Mouse (Mus musculus): ENCODE measurements around the gene Bcas2. TPM values are rescaled to one million over a fixed set of nuclear protein-coding genes. Genes with fewer than 3 reads are reported as not detected.

Gene Bcas2
- 32.9 and 33.2 TPM in 2 replicates for total RNA-seq (2023)

DNA sequence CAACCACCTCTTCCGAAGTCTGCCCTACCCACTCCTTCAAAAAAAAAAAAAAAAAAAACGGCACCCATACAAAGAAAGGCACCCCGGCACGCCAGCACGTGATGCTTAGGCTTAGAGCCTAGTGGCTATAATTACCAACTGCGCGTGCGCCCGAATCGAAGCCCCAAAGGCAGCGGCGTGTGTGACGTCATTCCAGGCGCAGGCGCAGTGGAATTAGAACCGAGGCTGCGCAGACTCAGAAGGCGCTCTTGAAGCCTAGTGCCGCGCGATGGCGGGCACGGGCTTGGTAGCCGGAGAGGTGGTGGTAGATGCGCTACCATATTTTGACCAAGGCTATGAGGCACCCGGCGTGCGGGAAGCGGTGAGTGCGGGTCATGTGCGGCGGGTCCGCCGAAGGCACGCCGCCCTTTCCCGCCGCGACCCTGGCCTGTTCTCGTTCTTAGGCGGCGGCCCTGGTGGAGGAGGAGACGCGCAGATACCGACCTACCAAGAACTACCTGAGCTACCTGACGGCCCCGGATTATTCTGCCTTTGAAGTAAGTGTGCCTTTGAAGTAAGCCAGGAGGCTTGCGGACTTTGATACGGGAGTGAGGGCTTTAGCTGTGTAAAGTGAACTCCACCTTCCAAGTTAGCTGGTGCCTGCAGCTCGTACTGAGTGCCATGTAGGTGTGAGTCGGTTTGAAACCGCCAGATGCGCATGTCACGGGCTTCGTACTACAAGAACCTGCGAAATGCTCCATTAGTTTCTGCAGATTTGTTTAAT, at the start of gene Bcas2:
Gene Bcas2, plus strand, starts transcription at position 151 of the 763 bp plus-strand sequence.

Other genes starting within 250 kb of the Bcas2 start
- not detected in 2 replicates for gene Sycp1, start 235.6 kb upstream of the Bcas2 start, total RNA-seq (2023)
- gene Nr1h5, start 207.5 kb upstream of the Bcas2 start, total RNA-seq (2023) = not detected in 2 replicates
- gene Sike1, start 175.9 kb upstream of the Bcas2 start, total RNA-seq (2023) = 52.3 and 61.8 TPM in 2 replicates
- gene Csde1, start 151.2 kb upstream of the Bcas2 start, total RNA-seq (2023) = 340 and 411 TPM in 2 replicates
- gene Nras, start 113.4 kb upstream of the Bcas2 start, total RNA-seq (2023) = 98.0 and 115 TPM in 2 replicates
- gene Ampd1, start 97.6 kb upstream of the Bcas2 start, total RNA-seq (2023) = not detected in 2 replicates
- 0.75 and 1.5 TPM in 2 replicates for gene Dennd2c, start 69.1 kb upstream of the Bcas2 start, total RNA-seq (2023)
- 39.7 and 46.5 TPM in 2 replicates for gene Trim33, start 107.6 kb downstream of the Bcas2 start, total RNA-seq (2023)

Measured in neutrophil, adult 65 days (primary cell).